Mouse (Mus musculus) megakaryocyte progenitor cell, adult 5-6 weeks (primary cell): ENCODE measurements around the gene Pou4f2. TPM values are rescaled to one million over a fixed set of nuclear protein-coding genes. Genes with fewer than 3 reads are reported as not detected.

ENCODE experiments used
- ATAC-seq: replicated peaks from 2 replicates; pipeline ENCODE4 v1.8.0; 2016; ENCODE audit warnings: mild to moderate bottlenecking, moderate TSS enrichment, inconsistent platforms; ENCODE audit not compliant: poor library complexity
- total RNA-seq, 2 experiments: library from RNA; stranded (forward) in 1 of 2; stranded (reverse) in 1 of 2; fragments of 157-497, 149-512 nt in 1 of 2; fragments of 200-1000 nt in 1 of 2; gene quantifications; 2 replicates each; pipeline versions ENCODE4 v1.2.3 to v1.2.4; 2015 to 2017

The Pou4f2 gene
- total RNA-seq, 2 experiments from 2014 or later, result not detected

- ATAC-seq, result no peak
These were observed 16.3 kb downstream of the Pou4f2 start for GRCm38 (mm10) chr8:78420101-78420503.

GRCm38 (mm10) chr8:78419272-78419671, 17.2 kb downstream of the Pou4f2 start:
- ATAC-seq, result no peak

- ATAC-seq, result no peak
These were observed 45.7 kb downstream of the Pou4f2 start for GRCm38 (mm10) chr8:78390756-78391155.

Other genes starting within 250 kb of the Pou4f2 start
- not detected in 2 replicates for gene Ttc29, start 223.3 kb downstream of the Pou4f2 start, total RNA-seq (2015)
- not detected in 2 replicates for gene Ttc29, start 223.3 kb downstream of the Pou4f2 start, total RNA-seq (2017)
- 223 and 249 TPM in 2 replicates for gene Rbmxl1, start 72.3 kb upstream of the Pou4f2 start, total RNA-seq (2015)
- gene Rbmxl1, start 72.3 kb upstream of the Pou4f2 start, total RNA-seq (2017), result 185 and 207 TPM in 2 replicates
- gene Slc10a7, start 72.7 kb upstream of the Pou4f2 start, total RNA-seq (2015), result 28.3 and 28.4 TPM in 2 replicates
- gene Slc10a7, start 72.7 kb upstream of the Pou4f2 start, total RNA-seq (2017), result 19.9 and 22.7 TPM in 2 replicates